Mouse (Mus musculus) frontal cortex, adult (tissue): ENCODE results near the gene Ephb6.

Source experiments
- ATAC-seq: cut with Nextera tagmentation; 2 replicates; pipeline ENCODE4 v1.9.2; 2017; ENCODE audit warnings: mild to moderate bottlenecking, moderate library complexity, mixed read lengths; ENCODE audit not compliant: low TSS enrichment

Ephb6 gene

DNA sequence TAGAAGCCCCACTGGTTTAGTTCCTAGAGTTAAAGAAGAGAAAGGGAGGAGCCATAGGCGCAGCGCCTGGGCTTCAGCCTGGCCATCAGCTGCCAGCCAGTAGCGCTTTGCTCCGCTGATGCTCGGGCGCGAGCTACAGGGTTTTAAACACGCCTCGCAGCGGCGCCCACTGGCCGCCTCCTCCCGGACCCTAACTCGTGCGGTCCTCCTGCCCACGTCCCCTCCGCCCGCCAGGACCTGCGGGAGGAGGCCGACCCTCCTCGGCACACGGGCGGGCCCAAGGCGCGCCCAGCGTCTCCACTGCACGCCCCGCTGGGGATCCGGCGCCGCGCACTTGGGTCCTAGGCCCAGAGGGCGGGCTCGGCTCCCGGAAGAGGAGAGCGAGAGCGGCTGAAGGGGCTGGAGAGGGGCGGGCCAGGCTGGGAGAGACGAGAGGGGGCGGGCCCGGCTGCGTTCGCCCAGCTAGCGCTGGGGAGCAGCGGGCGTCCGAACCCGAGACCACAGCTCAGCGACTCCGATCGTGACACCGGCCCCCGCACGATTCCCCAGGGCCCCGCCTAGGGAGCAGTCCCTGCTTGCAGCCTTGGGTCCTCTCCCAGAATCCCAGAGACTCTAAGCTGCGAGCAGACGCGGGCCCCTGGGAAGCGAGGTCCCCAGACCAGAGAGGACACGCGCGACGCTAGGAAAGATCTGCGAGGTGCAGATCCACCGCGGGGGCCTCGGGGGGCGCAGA is at the start of gene Ephb6:
Gene Ephb6, plus strand, starts transcription at position 422 of the 733 bp plus-strand sequence.
- peak; percentile 72 for ATAC-seq

DNA sequence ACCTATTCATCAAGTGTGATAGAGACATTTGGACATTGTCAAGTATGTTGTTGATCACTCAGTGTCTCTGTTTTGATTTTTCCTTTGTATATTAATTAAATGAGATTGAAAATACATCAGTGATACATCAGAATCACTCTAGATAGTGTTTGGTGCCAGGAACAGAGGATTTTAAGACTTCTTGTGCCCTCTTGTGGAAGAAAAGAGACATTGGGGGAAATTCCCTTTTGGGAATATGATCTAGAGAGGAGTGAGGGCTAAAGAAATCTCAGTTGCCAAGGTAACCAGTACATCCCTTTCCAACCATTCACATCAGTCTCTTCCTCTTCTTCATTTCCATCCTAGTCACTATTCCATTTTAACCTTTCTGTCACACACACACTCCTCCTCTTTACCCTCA is 48.9 kb upstream of the Ephb6 start:
- ATAC-seq: peak; percentile 56

DNA sequence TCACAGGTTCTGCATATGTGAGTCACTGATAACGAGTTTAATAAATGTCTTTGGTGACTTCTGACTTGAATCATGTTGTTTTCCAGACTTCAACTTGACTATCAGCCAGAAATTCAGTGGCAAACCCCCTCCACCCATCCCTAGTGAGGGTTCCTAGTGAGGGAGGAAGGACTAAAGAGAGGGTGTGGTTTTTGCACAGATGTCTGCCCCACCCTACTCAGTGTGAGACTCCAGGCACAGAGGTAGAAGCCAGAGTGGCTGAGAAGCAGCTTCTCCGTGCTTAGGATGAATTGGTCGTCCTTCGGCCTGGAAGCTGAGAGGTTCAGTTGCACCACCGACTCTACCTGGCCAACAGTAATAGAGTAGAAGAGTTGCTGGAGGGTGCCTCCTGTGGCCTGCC is 47.8 kb upstream of the Ephb6 start:
- ATAC-seq: no peak

DNA sequence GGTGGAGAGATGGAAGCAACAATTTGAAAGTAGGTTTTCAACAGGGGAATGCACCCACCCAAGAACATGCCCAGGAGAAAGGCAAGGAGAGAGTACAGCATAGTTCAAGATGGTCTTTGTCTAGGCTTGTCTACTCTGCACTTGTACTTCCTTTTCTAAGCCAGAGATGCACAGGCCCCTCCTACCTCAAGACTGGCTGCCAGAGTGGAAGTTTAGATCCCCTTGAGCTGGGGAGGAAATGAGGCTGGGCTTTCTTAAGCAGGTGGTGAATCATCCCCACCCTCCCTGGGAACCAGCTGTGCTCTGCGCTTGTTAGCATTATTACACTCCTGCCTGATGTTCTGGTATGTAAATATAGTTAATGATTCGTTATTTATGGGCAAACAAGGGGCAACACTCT is 47.0 kb upstream of the Ephb6 start:
- ATAC-seq: no peak

DNA sequence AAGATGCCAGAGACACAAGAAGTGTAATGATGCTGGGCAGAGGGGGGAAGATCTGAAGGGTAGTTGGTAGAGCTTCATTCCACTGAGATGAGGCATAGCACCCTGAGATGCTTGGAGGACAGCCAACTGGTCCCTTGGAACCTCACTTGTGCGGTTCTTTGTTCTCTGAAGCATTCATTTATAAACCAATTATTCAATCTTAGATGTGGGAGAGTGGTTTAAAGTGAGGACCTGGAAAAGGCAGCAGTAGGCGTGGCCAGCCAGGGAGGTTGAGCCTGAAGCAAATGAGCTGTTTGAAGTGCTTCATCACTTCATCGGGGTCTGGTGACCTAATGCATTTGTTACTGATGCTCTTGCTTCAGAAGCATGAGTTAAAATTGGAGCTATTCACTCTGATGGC is 46.0 kb upstream of the Ephb6 start:
- ATAC-seq: no peak

DNA sequence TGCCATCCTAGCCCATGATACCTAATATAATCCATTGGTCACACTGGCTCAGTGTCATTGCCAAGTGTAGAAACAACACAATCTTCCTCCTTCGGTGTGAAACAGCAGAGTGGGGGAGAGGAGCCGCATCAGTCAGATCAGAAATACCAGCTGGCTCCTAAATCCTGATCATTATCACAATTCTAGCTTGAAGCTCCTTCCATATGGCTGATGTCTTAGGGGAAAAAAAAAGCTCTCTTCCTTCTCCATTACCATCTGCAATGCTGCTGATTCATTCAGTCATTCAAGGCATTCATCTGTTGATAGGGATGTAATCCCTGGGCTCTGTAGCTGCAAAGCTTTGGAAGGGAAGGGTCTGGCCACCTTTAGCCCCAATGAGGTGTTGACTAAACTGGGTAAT is 45.0 kb upstream of the Ephb6 start:
- peak; percentile 70 for ATAC-seq

DNA sequence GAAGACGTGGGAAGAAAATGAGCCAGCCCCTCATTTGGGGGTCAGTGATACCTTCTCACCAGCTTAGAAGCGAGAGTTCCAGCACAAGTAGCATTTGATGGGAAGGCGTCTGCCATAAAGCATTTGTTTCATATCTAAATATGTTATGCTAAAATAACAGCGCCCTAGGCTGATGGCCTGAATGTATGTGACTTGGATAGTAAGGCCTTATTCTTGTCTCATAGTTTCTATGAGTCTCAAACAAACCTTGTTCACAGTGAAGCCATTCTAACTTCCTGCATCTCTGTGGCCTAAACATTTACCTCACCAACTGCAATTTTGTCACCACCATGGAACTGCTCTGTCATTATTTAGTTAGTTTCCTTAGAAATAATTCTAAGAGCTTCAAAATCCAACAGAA is 42.7 kb upstream of the Ephb6 start:
- no peak for ATAC-seq

DNA sequence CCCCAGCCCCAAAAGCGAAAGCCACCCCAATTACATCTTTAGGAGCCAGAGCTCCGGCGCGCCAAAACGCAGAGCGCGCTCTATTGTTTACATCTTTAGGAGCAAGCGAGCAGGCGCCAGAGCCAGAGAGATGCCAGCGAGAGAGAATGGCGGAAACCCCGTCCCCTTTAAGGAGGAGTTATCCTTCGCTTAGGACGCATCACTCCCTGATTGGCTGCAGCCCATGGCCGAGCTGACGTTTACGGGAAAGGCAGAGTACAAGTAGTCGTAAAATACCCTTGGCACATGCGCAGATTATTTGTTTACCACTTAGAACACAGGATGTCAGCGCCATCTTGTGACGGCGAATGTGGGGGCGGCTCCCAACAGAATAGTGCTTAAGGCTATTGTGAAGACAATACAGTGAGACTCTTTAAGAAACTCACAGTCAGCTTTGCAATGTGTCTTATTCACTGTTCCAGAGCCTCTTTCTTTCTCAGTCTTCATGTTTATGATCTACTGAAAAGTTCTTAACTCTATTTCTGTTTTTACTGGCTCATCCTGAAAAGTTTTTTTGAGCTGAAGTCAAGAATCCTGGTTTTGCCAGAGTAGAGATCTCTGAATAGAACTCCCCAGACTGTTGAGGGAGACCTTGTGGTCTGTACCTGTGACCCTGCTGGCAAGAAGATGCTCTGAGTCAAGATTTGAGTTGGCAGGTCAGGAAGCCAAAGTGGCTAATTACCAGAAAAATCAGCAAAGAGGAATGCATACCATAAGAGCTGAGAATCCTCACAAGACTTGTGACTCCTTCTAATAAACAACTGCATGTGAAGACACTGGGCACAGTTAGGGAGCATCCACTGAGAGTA is 42.0 kb upstream of the Ephb6 start:
- peak; percentile 22; the same call in 1 of the 2 replicates for ATAC-seq

DNA sequence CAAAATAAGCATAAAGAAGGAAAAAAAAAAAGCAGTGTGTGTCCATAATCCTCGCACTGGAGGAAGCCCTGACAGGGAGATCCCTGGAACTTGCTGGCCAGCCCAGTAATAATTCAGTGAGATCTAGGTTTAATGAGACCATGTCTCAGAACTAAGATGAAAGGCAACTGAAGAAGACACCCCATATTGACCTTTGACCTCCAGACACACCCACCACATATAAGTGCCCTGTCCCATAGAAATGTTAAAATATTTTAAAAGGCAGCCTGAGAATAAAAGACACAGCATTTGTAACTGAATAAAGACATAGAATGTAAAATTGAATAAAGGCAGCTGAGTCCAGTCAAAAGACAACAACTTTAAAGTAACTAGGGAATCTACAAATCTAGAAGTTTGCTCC is 40.0 kb upstream of the Ephb6 start:
- no peak for ATAC-seq

DNA sequence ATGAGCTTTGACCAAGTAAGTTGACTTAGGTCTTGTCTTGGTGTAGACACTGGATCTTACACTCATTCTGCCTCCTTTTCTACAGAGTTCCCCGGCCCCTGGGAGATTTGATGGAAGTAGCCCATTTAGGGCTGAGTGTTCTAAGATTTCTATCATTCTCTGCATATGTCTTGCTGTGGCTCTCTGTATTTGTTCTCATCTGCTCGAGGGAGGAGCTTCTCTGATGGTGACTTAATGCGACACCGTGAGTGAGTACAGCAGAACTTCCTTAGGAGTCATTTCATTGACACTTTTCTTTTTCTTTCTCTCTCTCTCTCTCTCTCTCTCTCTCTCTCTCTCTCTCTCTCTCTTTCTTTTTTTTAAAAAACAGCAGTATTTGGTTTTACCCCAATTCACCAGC is 38.3 kb upstream of the Ephb6 start:
- ATAC-seq: no peak

DNA sequence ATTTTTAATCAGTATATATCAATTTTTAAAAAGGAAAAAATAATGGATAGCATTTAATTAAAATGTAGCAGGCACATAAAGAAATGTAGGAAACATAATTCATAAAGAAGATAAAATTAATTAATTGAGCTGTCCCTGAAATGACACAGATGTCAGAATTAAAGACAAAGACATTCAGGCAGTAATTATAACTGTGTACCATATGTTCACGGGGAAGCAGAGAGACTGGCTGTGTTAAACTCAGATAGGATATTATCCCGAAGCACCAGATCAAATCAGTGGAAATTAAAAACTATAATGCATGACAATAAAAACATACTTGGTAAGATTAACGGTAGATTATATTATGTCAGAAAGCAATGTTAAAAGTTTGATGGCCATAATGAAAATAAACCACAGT is 36.2 kb upstream of the Ephb6 start:
- ATAC-seq: no peak

DNA sequence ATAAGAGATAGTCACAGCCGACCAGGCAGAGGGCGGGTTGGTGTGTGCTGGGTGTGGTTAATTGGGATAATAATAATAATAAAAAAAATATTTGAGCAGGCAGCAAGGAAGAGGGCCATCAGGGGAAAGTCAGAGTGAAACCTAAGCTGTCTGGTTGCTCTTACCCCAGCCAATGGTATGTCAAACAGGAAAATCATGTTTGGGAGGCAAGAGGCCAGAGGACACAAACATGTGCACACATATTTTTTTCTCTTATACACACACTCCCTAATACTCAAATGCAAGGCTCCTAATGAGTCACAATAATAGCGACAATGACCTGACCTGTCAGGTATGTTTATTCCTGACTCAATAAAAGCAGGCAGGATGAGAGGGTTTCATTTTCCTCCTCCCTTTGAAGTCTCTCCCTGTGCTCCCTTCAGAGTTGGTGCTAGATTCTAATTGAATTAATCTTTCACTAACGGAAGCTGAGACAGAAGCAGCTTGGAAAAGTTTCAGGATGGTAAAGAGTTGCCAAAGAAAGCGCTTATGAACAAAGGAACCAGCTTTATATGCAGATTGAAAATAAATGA is 28.7 kb upstream of the Ephb6 start:
- ATAC-seq: no peak

DNA sequence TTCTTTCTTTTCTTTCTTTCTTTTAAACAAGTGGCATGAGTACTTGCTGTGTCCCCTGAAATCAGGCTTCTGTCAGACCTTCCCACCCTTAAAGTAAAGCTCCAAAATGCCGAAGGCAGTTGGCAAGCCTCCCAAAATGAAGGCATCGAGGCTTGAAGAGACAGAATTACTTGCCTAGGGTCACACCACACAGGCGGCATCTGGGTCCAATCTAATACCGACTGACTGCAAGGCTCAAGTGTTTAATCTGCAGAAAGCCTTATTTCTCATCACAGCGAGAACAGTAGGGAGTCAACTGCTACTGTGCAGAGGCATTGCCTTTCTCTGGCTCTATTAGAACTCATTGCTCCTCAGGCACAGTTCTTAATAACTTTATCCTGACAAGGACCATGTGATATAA is 28.0 kb upstream of the Ephb6 start:
- ATAC-seq: no peak

DNA sequence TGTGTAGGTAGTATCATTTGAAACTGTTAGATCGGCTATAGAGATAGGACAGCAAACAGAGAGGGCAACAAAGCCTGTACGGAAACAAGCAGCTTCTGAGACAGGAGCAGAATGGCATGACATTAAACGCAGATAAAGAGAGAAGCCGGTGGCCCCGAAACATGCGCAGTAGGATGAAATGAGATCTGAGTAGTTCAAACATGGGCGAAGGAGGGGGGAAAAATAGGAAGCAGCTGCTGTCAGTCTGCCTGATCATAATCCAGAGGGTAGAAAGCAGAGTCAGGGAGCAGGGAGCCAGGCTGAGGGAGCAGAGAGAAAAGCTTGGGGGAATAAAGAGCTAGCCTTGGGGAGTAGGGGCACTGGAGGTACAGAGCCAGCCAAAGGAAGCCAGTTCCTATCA is 24.0 kb upstream of the Ephb6 start:
- no peak for ATAC-seq

DNA sequence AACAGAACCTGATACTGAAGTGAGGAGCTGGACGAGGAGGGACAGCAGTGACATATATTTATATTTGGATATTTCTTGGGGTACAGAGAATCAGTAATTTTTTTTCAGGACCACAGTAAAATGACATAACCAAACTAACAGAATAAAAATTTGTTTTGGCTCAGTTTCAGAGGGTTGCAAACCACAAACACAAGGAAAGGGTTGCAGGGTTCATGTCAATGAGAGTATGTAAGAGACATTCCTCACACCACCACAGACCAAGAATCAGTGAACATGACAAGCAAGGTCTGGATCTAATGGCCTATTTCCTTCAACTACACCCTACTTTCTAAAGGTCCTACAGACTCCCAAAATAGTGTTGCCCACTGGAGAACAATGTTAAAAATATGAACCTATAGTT is 23.1 kb upstream of the Ephb6 start:
- ATAC-seq: no peak

DNA sequence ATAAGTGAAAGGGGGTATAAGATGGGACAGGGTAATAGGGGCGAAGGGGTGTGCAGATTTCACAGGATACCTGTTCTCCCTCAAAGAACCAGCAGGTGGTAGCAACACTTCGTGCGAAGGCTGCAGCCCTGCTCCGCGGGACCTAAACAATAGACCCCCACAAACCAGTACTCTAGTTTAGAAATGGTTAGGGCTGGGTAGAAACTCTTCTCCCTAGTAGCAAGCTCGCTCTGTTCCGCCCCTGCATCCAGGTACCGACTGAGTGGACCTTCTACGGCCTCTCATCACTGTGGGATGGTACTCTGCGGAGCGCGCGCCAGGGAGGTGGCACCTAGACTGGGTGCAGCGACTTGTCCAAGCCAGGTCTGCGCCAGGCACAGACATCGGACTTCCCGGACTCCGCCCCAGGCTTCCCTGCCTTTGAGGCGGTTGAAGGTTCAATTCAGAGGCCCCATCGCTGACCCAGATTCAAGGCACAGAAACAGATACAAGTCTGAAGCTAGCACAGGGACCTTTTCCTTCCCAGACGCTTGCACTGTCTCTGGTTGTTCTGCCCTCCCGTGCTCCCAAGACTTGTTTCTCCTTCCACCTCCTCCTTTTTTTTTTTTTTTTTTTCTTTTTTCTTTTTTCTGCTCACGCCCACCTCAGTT is 756 bp upstream of the Ephb6 start:
- ATAC-seq: peak; percentile 33

DNA sequence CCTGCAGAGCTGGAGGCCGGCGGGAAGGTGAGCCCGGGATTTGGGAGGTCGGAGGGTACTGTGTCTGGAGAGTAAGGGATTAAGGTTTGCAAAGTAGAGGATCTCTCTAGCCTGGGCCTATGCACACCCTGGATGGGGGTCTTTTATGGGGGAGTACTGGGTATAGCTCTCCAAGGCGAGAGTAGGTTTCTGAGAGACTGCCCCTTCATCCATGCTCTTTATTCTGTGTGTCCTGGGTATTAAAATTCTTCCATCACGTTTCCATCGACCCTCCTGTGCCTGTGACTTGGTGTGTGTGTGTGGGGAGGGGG is 467 bp downstream of the Ephb6 start:
- ATAC-seq: no peak

DNA sequence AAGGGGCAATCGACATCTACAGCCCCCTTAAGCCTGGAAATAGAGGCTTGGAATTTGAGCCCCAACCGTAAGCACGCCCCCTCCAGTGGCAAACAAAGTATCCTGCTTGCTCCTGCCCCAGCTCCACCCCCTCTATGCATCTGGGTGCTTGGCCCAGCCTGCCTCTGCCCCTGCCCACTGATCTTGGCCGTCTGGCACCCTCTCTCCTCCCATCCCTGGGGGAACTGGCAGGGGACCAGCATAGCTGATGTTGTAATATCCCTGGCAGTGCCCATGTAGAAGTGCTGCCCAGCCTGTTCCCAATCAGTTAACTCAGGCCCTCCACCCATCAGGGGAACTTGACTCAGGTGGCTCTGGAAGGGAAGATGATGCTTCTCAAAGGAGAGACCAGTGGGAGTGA is 932 bp downstream of the Ephb6 start:
- ATAC-seq: peak; percentile 35

DNA sequence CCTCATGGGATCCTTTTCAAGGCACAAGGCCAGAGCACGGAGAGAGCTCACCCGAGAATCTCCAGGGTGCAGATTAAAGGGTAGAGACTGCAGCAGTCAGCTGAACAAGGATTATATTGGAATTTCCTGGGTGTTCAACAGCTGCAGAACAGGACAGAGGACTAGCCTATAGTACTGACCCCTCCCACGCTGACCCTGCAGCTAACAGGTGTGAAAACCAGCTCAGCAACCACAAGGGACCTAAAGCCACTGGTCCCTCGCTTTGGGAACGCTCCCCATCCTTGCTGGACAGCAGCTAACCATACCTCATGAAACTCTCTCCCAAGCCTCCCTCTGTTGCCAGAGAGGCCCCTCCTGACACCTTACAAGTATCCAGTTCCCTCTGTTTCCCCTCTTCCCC is 2.4 kb downstream of the Ephb6 start:
- ATAC-seq: no peak

DNA sequence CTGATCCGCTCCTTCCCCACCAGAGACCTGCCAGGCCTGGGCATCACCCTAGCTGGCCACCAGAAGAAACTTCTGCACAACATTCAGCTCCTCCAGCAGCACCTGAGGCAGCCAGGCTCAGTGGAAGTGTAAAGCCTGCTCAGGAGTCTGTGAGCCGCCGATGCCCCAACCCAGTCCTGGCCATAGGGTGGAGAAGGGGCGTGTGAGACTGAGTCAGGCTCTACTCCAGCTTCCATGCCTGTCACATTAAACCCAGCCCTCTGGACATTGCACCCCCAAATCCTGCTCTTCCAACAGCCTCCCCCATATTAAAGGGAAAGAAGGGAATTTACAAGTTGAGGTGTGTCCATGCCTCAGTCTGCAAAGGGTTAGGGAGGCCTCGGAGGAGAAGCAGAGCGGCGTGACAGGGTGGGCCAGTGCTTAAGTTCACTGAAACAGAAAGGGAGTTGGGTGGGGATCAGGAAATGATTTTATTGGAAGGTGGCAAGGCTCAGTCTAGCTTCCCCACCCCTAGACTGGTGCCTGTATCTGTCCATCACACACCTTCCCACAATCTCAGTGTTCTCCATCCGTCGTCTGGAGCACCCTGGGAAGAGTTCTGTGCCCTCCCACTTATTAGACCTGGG is 15.0 kb downstream of the Ephb6 start:
- no peak for ATAC-seq

DNA sequence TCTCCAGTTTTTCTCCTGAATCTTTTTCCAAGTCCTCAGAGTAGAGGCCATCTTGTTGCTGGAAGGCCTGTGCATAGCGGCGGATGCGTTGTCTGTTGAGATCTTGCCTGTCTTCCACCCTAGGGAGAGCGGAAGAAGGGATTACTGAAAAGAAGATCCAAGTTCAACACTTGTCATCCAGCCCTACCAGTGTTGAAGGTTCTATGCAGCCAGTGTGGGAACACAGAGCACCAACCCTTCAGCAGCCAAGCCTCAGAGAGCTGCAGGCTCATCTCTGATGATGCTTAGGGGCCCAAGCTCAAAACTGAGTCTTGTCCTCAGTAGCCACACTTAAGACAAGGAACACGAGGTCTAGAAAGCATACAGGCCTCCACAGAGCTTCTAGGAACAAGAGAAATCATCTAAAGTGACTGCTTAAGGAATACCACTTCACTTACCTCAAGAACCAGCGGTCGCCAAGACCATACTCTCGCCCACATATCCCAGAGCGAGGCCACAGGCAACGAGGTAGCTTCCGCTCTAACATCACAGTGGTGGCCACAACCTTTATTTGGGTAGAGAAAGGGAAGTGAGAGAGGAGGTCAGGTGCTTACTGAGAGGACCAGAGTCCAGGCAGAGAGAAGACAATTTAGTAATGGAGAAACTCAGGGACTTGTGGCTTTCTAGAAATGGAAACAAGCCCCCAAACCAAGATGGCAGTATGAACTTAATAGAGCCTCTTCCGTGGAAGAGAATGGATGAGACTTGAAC is 16.1 kb downstream of the Ephb6 start:
- no peak for ATAC-seq

DNA sequence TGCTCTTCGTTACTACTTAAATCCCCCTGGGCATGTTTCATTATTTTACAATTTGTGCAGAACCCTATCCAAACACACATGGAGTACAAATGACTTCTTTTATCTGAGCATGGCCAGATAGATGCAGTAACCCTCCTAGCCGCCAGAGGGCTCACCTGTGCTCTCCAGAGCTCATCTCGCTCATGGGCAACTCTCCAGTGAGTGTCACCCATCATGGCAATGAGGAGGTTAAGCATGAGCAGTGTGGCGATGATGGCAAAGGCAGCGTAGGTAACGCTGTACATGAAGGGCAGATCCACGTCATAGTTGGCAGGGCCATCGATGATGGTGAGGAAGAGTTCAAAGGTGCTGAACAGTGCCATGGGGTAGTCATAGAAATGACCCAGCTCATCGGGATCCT is 17.4 kb downstream of the Ephb6 start:
- peak; percentile 21 for ATAC-seq
